Mouse (Mus musculus) MEL (cell line): Measurements from ENCODE around the gene Ppp1r3g.

Experiments
- MAZ ChIP-seq: IDR thresholded peaks from 2 replicates; pipeline ENCODE4 v1.6.1; 2012; ENCODE audit warnings: low read depth, mild to moderate bottlenecking, inconsistent platforms, low read length, improper control_type of control experiment
- ZC3H11A ChIP-seq: IDR thresholded peaks from 2 replicates; pipeline ENCODE4 v1.6.1; 2012; ENCODE audit warnings: low read depth, mild to moderate bottlenecking, inconsistent platforms, low read length, improper control_type of control experiment

DNA sequence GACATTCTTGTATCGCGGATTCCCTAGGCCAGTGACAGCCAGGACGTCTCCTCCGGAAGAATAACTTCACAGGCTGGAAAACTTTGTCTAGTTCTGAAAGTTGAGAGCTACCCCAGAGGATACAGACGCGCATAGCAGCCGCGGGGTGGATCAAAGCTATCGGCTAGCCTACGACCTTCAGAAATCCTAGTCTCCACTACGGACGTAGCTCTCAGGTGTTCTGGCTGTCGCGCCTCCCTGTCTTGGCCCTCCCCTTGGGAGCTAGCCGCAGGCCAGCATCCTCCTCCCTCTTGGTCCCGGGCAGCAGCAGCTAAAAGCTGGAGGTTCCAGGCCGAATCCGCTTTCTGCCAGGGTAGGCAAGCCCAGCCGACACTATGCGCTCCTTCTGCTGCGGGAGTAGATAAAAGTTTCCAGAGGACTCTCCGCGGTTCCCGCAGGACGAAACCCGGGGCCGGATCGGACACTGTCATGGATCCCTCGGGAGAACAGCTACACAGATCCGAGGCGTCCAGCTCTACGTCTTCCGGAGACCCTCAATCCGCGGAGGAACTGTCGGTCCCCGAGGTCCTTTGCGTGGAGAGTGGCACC is 9.6 kb downstream of the Ppp1r3g start:
- TF ChIP-seq ZC3H11A: no peak
- no peak for TF ChIP-seq MAZ
